Mouse (Mus musculus): ENCODE results near the gene Srcin1. TPM values are rescaled to one million over a fixed set of nuclear protein-coding genes. Genes with fewer than 3 reads are reported as not detected.

Gene Srcin1
- polyA plus RNA-seq, 1 experiment from 2014 or later: 0.08 TPM

GRCm38 (mm10) chr11:97471276-97471675 lies 104.7 kb downstream of the Srcin1 start:
- Histone ChIP-seq H3K36me3 (peaks cover 99% of the 10 kb centered on the region), H3K9ac (no peak overlapping the region), H3K9me3 (no peaks in the 10 kb centered on the region), H3K4me1 (peaks cover 7% of the 10 kb centered on the region; the same call in 1 of the 2 replicates), H3K4me3 (no peak overlapping the region), H3K4me2 (no peak overlapping the region), H3K27me3 (replicated peaks) (no peaks in the 10 kb centered on the region), H3K27ac (replicated peaks) (no peak overlapping the region)
- ATAC-seq (ENCODE audit: extremely low read depth, insufficient number of reproducible peaks, low FRiP score, low TSS enrichment): no peak
- WGBS: 88% methylated on average over 6 of the region's 6 CpGs

GRCm38 (mm10) chr11:97469828-97470227 lies 106.2 kb downstream of the Srcin1 start:
- ATAC-seq (ENCODE audit: extremely low read depth, insufficient number of reproducible peaks, low FRiP score, low TSS enrichment): no peak
- peaks cover 99% of the 10 kb centered on the region for H3K36me3 ChIP-seq

DNA sequence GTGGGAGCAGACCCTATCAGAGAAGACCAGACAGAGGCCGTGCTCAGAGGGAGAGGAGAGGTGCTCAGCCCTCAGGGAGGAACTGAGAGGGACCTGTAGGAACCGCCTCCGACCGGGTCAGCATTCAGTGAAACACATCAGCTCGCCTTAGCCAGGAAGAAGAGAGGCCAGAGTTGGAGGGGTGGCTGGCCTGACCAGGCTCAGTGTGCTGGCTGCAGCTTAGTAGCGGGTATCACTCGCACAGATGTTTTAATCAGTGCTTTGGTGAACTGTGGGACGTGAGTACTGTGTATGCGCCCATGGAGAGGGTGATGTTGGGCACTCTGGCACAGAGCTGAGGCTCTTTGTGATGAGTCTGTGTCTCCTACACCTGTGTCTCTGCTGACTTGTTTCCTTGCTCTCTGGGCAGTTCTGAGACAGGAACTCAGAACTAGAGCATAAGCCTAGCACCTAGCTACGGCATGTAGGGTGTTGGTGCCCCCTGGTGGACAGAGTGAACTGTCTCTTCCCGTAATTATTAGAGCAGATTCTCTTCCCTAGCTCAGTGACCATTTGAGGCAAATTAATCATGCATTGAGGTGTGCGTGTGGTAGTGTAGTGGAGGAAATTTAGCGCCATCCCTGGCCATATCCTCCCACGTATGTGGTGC lies 107.2 kb downstream of the Srcin1 start:
- WGBS: 47% methylated on average over 14 of the region's 14 CpGs
- H3K9ac ChIP-seq: 0 out of 2 replicates have a peak overlapping the region, but pooled peaks have one; percentile 15

More at GRCm38 (mm10) chr11:97469828-97470227, 106.2 kb downstream of the Srcin1 start:
- Histone ChIP-seq H3K4me2 (no peak overlapping the region), H3K9ac (no peak overlapping the region), H3K9me3 (no peaks in the 10 kb centered on the region), H3K4me1 (peaks cover 7% of the 10 kb centered on the region; the same call in 1 of the 2 replicates), H3K27me3 (replicated peaks) (no peaks in the 10 kb centered on the region), H3K4me3 (no peak overlapping the region), H3K27ac (replicated peaks) (no peak overlapping the region)
- 89% methylated on average over 7 of the region's 7 CpGs for WGBS

GRCm38 (mm10) chr11:97466444-97467160 lies 109.4 kb downstream of the Srcin1 start:
- Histone ChIP-seq H3K4me2 (no peak overlapping the region), H3K9me3 (no peaks in the 10 kb centered on the region), H3K36me3 (peaks cover 99% of the 10 kb centered on the region), H3K27ac (replicated peaks) (no peak overlapping the region), H3K4me1 (peaks cover 7% of the 10 kb centered on the region; the same call in 1 of the 2 replicates), H3K9ac (no peak overlapping the region), H3K27me3 (replicated peaks) (no peaks in the 10 kb centered on the region), H3K4me3 (no peak overlapping the region)
- no peak for ATAC-seq (ENCODE audit: extremely low read depth, insufficient number of reproducible peaks, low FRiP score, low TSS enrichment)
- WGBS: 81% methylated on average over 10 of the region's 10 CpGs

More for the DNA sequence above, 107.2 kb downstream of the Srcin1 start:
- Histone ChIP-seq H3K27ac (replicated peaks) (peak overlapping the region; percentile 34; the same call in 1 of the 2 replicates), H3K36me3 (peaks cover 99% of the 10 kb centered on the region), H3K4me3 (no peak overlapping the region), H3K4me2 (no peak overlapping the region), H3K9me3 (no peaks in the 10 kb centered on the region), H3K4me1 (peaks cover 7% of the 10 kb centered on the region; the same call in 1 of the 2 replicates), H3K27me3 (replicated peaks) (no peaks in the 10 kb centered on the region)
- peak; percentile 11; the same call in 1 of the 2 replicates for ATAC-seq (ENCODE audit: extremely low read depth, insufficient number of reproducible peaks, low FRiP score, low TSS enrichment)

DNA sequence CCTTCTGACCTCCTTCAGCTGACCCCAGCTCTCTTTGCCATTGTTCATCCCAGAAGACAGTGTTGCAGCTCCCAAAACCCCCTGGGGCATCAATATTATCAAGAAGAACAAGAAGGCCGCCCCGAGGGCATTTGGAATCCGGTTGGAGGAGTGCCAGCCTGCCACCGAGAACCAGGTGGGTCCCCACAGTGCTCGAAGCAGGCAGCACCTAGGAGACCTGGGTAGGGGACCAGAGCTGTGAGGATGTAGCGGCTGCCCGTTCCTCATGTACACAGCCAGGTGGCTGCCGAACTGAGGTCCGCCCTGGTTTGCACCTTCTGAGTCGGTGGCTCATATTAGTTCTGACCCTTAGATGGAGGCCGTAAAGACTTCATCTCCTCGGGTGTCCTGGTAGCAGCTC lies 110.0 kb downstream of the Srcin1 start:
- Histone ChIP-seq H3K36me3 (peaks cover 99% of the 10 kb centered on the region), H3K9me3 (no peaks in the 10 kb centered on the region), H3K4me2 (no peak overlapping the region), H3K27ac (replicated peaks) (no peak overlapping the region), H3K9ac (no peak overlapping the region), H3K4me3 (no peak overlapping the region), H3K27me3 (replicated peaks) (no peaks in the 10 kb centered on the region), H3K4me1 (peaks cover 7% of the 10 kb centered on the region; the same call in 1 of the 2 replicates)
- WGBS: 89% methylated on average over 12 of the region's 12 CpGs
- ATAC-seq (ENCODE audit: extremely low read depth, insufficient number of reproducible peaks, low FRiP score, low TSS enrichment): no peak

DNA sequence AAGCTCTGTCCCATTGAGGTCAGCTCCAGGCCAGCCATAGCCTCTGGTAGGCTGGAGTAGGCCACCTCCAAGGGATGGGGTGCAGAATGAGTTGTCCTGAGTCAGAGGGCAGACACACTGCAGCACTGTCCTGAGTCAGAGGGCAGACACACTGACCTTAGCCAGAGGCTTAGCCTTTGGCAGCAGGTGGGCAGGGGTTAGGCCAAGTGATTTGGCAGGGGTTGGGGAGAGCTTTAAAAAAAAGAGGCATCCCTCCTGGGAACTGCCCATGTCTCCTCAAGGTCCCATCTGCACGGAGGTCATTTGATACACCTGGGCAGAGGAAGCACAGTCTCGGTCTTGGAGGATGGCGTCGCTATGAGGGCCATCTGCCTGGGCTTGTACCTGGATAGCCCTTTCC lies 112.0 kb downstream of the Srcin1 start:
- 91% methylated on average over 4 of the region's 4 CpGs for WGBS
- ATAC-seq (ENCODE audit: extremely low read depth, insufficient number of reproducible peaks, low FRiP score, low TSS enrichment): no peak

GRCm38 (mm10) chr11:97463166-97463565 lies 112.8 kb downstream of the Srcin1 start:
- Histone ChIP-seq H3K9me3 (no peaks in the 10 kb centered on the region), H3K27me3 (replicated peaks) (no peaks in the 10 kb centered on the region), H3K27ac (replicated peaks) (no peak overlapping the region), H3K9ac (no peak overlapping the region), H3K4me3 (no peak overlapping the region), H3K4me2 (no peak overlapping the region), H3K4me1 (peaks cover 2% of the 10 kb centered on the region; the same call in 1 of the 2 replicates), H3K36me3 (peaks cover 100% of the 10 kb centered on the region)
- no peak for ATAC-seq (ENCODE audit: extremely low read depth, insufficient number of reproducible peaks, low FRiP score, low TSS enrichment)
- 65% methylated on average over 33 of the region's 33 CpGs for WGBS

More for the DNA sequence above, 112.0 kb downstream of the Srcin1 start:
- no peak overlapping the region for H3K4me3 ChIP-seq
- H3K4me2 ChIP-seq: no peak overlapping the region
- no peaks in the 10 kb centered on the region for H3K27me3 ChIP-seq (replicated peaks)
- no peak overlapping the region for H3K9ac ChIP-seq
- H3K4me1 ChIP-seq: peaks cover 7% of the 10 kb centered on the region; the same call in 1 of the 2 replicates
- no peak overlapping the region for H3K27ac ChIP-seq (replicated peaks)
- H3K36me3 ChIP-seq: peaks cover 99% of the 10 kb centered on the region
- H3K9me3 ChIP-seq: no peaks in the 10 kb centered on the region

DNA sequence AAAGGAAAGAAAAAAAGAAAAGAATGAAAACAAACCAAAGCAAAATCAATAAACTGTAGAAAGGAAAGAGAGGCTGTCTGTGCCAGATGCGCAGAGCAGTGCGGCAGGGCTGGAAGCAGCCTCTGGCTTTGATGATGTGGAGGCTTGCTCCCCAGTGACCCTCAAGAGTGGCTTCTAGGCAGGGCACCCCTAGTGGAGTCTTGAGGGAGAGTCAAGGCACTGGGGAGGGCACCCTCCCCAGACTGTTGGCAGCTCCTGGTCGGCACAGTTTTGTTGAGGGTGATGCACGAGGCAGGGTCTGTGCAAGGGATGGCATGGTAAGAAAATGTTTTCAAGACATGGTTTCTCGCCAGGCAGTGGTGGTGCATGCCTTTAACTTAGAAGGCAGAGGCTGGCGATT lies 113.4 kb downstream of the Srcin1 start:
- Histone ChIP-seq H3K4me1 (no peaks in the 10 kb centered on the region), H3K36me3 (peaks cover 100% of the 10 kb centered on the region), H3K27me3 (replicated peaks) (no peaks in the 10 kb centered on the region), H3K4me3 (no peak overlapping the region), H3K9me3 (no peaks in the 10 kb centered on the region), H3K27ac (replicated peaks) (no peak overlapping the region), H3K9ac (no peak overlapping the region), H3K4me2 (no peak overlapping the region)
- WGBS: 88% methylated on average over 6 of the region's 6 CpGs
- ATAC-seq (ENCODE audit: extremely low read depth, insufficient number of reproducible peaks, low FRiP score, low TSS enrichment): no peak

- Histone ChIP-seq H3K27me3 (replicated peaks) (no peaks in the 10 kb centered on the region), H3K4me2 (no peak overlapping the region), H3K36me3 (peaks cover 100% of the 10 kb centered on the region), H3K9me3 (no peaks in the 10 kb centered on the region), H3K9ac (no peak overlapping the region), H3K4me3 (no peak overlapping the region), H3K27ac (replicated peaks) (no peak overlapping the region), H3K4me1 (no peaks in the 10 kb centered on the region)
- no peak for ATAC-seq (ENCODE audit: extremely low read depth, insufficient number of reproducible peaks, low FRiP score, low TSS enrichment)
- WGBS: 97% methylated on average over 3 of the region's 3 CpGs
Measured at GRCm38 (mm10) chr11:97461307-97461820, 114.6 kb downstream of the Srcin1 start.
